Mouse (Mus musculus) lung, embryonic 15.5 days (tissue): ENCODE results near the gene Rarg. TPM values are rescaled to one million over a fixed set of nuclear protein-coding genes. Genes with fewer than 3 reads are reported as not detected.

Source experiments
- ATAC-seq: fragments of 200-750 bp; cut with Nextera tagmentation; 2 replicates; pipeline ENCODE4 v1.8.0; 2017; ENCODE audit warnings: moderate number of reproducible peaks, borderline replicate concordance; ENCODE audit not compliant: low FRiP score, low TSS enrichment; ENCODE audit errors: extremely low read depth
- H3K27ac ChIP-seq: fragments of 300-500 bp; sonication (generic); 2 replicates; pipeline ENCODE4 v1.5.1; 2015; ENCODE audit warnings: moderate library complexity, mild to moderate bottlenecking, inconsistent platforms
- H3K27me3 ChIP-seq: fragments of 300-500 bp; sonication (generic); 2 replicates; pipeline ENCODE4 v1.6.1; 2015; ENCODE audit warnings: inconsistent platforms
- H3K36me3 ChIP-seq: fragments of 300-500 bp; sonication (generic); 2 replicates; pipeline ENCODE4 v1.6.1; 2015; ENCODE audit warnings: inconsistent platforms
- H3K4me1 ChIP-seq: fragments of 300-500 bp; sonication (generic); 2 replicates; pipeline ENCODE4 v1.6.1; 2015; ENCODE audit warnings: inconsistent platforms
- H3K4me2 ChIP-seq: fragments of 300-500 bp; sonication (generic); 2 replicates; pipeline ENCODE4 v1.6.1; 2015; ENCODE audit warnings: inconsistent platforms, mild to moderate bottlenecking, moderate library complexity
- H3K4me3 ChIP-seq: fragments of 300-500 bp; sonication (generic); 2 replicates; pipeline ENCODE4 v1.5.1; 2015; ENCODE audit warnings: mild to moderate bottlenecking, inconsistent platforms
- H3K9ac ChIP-seq: fragments of 300-500 bp; sonication (generic); 2 replicates; pipeline ENCODE4 v1.6.1; 2015; ENCODE audit warnings: inconsistent platforms
- H3K9me3 ChIP-seq: fragments of 300-500 bp; sonication (generic); 2 replicates; pipeline ENCODE4 v1.6.1; 2016; ENCODE audit warnings: inconsistent platforms
- WGBS: fragments of 180-500 bp; shearing (Covaris S2); methylation state at CpG from one replicate; pipeline ENCODE4 v1.1.7; 2015; 5-methylcytosine and 5-hydroxymethylcytosine counted together
- polyA plus RNA-seq: library from polyadenylated mRNA; unstranded; fragments of >200 nt; fragmentation: Nextera tagmentation; extraction: Ambion mirVana; gene quantifications from 2 replicates; pipeline ENCODE4 v1.2.1, GENCODE M21; 2015

The Rarg gene
- polyA plus RNA-seq, 1 experiment from 2014 or later = 43.7 TPM

DNA sequence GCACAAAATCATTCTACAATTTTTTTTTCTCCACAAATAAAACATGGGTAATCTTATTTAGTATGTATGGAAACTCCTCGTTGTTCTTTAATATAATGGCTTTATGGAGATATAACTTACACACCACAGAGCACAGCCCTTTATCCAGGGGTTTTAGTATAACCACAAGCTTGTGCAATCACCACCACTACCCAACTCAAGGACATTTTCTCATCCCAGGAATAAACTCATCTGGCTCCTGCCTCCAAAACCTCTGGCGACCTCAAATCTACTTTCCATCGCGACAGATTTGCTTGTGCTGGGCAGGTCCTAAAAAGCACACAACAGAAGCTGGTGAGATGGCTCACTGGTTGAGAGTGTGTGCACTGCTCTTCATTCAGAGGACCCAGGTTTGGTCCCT, 63.7 kb downstream of the Rarg start:
- H3K27ac ChIP-seq = no peak overlapping the region
- no peak overlapping the region for H3K4me3 ChIP-seq
- H3K27me3 ChIP-seq = no peaks in the 10 kb centered on the region
- 87% methylated on average over 4 of the region's 4 CpGs for WGBS
- no peaks in the 10 kb centered on the region for H3K36me3 ChIP-seq
- no peak overlapping the region for H3K9ac ChIP-seq
- peaks cover 5% of the 10 kb centered on the region for H3K4me1 ChIP-seq
- no peak for ATAC-seq
- no peaks in the 10 kb centered on the region for H3K9me3 ChIP-seq
- H3K4me2 ChIP-seq = no peak overlapping the region

DNA sequence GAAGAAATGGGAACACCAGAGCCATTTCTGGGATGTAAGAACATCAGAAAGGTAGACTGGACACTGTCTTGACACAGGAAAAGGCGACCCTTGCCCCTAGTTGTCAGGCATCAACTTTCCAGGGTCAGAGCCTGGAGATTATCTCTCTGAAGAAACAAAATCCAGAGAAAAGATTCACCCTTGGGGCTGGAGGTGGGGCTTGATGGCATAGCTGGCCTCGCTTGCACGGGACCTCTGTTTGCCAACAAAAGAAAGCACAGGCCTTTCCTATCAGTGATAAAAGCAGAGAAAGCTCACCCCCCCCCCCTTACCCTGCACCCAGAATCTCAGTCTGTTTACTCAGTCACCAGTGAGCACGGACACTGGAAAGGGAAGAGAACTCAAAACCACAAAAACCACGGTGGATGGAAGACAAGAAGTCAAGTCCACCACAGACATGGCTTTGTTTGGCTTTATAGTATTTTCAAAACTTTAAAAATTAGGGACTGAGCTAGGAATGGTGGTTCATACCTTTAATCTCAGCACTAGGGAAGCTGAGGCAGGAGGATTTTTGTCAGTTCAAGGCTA, 64.4 kb downstream of the Rarg start:
- Histone ChIP-seq H3K9me3 (no peaks in the 10 kb centered on the region), H3K4me3 (no peak overlapping the region), H3K4me1 (peaks cover 13% of the 10 kb centered on the region), H3K27me3 (no peaks in the 10 kb centered on the region), H3K9ac (no peak overlapping the region), H3K27ac (no peak overlapping the region), H3K36me3 (no peaks in the 10 kb centered on the region), H3K4me2 (no peak overlapping the region)
- WGBS = 37% methylated on average over 5 of the region's 5 CpGs
- no peak for ATAC-seq

DNA sequence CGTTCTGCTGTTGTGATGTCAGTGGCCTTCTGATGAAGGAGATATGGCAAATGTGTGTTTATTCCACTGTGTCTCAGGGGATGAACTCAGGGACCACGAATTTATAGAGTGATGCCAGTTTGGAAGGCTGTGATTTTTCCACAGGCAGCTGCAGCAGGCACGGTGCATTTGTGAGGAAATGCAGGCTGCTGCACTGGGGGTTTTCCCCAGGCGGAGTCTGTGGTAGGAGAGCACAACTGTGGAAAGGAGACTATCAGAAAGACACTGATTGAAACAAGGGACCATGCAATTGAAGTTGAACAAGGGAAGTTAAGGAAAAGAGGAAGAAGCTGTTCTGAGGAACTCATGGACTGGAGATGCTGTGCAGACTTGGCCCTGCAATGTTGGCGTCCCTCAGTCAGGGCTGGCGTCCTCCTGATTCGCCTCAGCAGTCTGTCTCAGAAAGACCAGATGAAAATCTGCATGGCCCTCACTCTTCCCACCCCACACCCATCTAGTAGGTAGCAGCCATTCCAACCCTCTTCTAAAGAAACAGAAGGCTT, 65.0 kb downstream of the Rarg start:
- 50% methylated on average over 7 of the region's 7 CpGs for WGBS
- Histone ChIP-seq H3K4me1 (peaks cover 16% of the 10 kb centered on the region), H3K4me2 (no peak overlapping the region), H3K27ac (no peak overlapping the region), H3K4me3 (no peak overlapping the region), H3K9ac (no peak overlapping the region; the same call in 1 of the 2 replicates), H3K36me3 (no peaks in the 10 kb centered on the region), H3K27me3 (no peaks in the 10 kb centered on the region), H3K9me3 (no peaks in the 10 kb centered on the region)
- no peak for ATAC-seq

DNA sequence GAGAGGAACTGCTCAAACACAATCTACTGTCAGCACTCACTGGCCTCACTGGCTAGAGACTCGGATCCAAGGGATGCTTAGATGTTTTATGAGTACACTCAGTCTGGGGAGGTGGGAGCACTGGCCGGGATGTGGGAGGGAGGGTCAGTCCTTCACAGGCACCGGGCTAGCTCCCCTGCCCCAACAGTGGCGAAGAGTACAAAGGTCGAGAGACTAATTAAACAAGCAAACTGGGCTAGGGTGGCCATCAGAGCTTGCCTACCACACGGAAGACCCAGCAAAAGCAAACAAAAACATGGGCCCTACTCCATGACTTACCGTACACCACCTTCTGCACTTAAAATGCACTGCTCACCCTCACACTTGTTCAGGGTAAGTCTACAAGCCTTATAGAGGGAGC, 65.6 kb downstream of the Rarg start:
- Histone ChIP-seq H3K9me3 (no peaks in the 10 kb centered on the region), H3K4me2 (no peak overlapping the region), H3K27me3 (no peaks in the 10 kb centered on the region), H3K4me3 (no peak overlapping the region), H3K27ac (no peak overlapping the region), H3K36me3 (no peaks in the 10 kb centered on the region), H3K9ac (no peak overlapping the region; the same call in 1 of the 2 replicates), H3K4me1 (peaks cover 16% of the 10 kb centered on the region)
- ATAC-seq = no peak
- 34% methylated on average over 7 of the region's 7 CpGs for WGBS

DNA sequence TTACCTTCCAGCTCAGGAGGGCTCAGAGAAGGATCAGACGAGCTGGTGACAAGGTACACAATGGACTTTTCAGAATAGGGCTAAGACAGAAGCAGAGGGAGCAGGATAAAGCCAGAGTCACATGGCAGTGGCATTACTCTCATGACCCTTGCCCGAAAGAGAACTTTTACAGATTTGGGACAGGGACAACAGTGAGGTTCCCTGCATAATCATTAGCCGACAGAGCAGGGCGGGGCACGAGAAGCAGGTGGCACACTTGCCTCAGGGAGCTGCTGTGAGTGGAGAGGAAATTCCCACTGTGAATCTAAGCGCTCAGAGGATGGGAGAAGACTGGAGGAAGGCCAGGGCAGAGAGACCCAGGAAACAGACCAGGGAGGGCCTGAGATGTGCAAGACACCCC, 68.4 kb downstream of the Rarg start:
- Histone ChIP-seq H3K4me1 (peaks cover 16% of the 10 kb centered on the region), H3K27me3 (no peaks in the 10 kb centered on the region), H3K27ac (peak overlapping the region; percentile 52; the same call in 1 of the 2 replicates), H3K4me3 (no peak overlapping the region), H3K4me2 (no peak overlapping the region), H3K9me3 (no peaks in the 10 kb centered on the region), H3K9ac (no peak overlapping the region), H3K36me3 (peaks cover 12% of the 10 kb centered on the region; the same call in 1 of the 2 replicates)
- ATAC-seq = no peak
- 48% methylated on average over 6 of the region's 6 CpGs for WGBS

DNA sequence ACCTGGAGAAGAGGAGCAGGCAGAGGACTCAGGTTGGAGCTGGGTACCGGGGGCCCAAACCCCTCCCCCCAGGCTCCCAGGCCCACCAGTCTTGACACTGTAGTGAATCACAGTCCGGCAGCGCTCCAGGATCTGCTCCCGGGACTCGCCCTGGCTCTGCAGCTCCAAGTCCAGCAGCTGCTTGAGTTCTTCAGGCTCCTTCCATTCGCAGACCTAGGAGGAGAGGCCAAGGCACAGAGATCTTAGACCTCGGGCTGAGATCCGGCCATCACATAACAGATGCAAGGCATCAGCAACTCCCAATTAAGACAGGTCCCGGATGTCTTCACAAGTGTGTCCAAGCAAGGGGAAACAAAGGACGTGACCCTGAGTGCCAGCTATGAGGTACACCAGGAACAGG, 69.2 kb downstream of the Rarg start:
- Histone ChIP-seq H3K9me3 (no peaks in the 10 kb centered on the region), H3K4me3 (no peak overlapping the region), H3K4me2 (no peak overlapping the region), H3K9ac (no peak overlapping the region), H3K27ac (peak overlapping the region; percentile 53), H3K36me3 (peaks cover 12% of the 10 kb centered on the region; the same call in 1 of the 2 replicates), H3K4me1 (peaks cover 16% of the 10 kb centered on the region), H3K27me3 (no peaks in the 10 kb centered on the region)
- WGBS = 41% methylated on average over 10 of the region's 10 CpGs
- ATAC-seq = peak; percentile 87

DNA sequence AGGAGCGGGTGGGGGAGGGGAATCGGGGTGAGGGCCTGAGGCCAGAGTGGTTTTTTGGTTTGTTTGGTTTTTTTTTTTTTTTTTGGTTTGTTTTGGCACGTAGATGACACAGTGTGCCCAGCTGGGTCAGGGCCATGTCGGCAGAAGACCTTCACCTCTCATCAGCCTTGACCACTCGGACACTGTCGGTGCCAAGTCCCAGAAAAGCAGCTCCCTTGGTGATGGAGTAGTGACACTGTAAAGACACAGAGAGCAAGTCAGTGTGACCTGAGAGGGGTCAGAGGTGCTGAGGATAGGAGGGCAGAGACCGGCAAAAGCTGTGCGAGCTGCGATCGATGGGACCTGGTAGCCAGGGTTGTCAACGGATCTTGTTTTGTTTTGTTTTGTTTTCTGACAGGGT, 71.1 kb downstream of the Rarg start:
- H3K9me3 ChIP-seq = no peaks in the 10 kb centered on the region
- 66% methylated on average over 11 of the region's 11 CpGs for WGBS
- no peak overlapping the region for H3K4me3 ChIP-seq
- H3K4me2 ChIP-seq = no peak overlapping the region
- H3K4me1 ChIP-seq = peaks cover 16% of the 10 kb centered on the region
- no peaks in the 10 kb centered on the region for H3K27me3 ChIP-seq
- H3K36me3 ChIP-seq = peaks cover 12% of the 10 kb centered on the region
- H3K27ac ChIP-seq = no peak overlapping the region
- ATAC-seq = no peak
- no peak overlapping the region for H3K9ac ChIP-seq

Other genes starting within 250 kb of the Rarg start
- 221 and 264 TPM in 2 replicates for gene Krt18, start 229.3 kb downstream of the Rarg start, polyA plus RNA-seq
- 118 and 121 TPM in 2 replicates for gene Eif4b, start 183.7 kb downstream of the Rarg start, polyA plus RNA-seq
- gene Tns2, start 157.1 kb downstream of the Rarg start, polyA plus RNA-seq = 47.6 and 54.5 TPM in 2 replicates
- 18.8 and 20.5 TPM in 2 replicates for gene Spryd3, start 121.3 kb downstream of the Rarg start, polyA plus RNA-seq
- 12.3 and 16.8 TPM in 2 replicates for gene Igfbp6, start 113.2 kb downstream of the Rarg start, polyA plus RNA-seq
- 0.20 and 0.34 TPM in 2 replicates for gene Soat2, start 107.0 kb downstream of the Rarg start, polyA plus RNA-seq
- 60.7 and 67.1 TPM in 2 replicates for gene Zfp740, start 54.3 kb downstream of the Rarg start, polyA plus RNA-seq
- 74.1 and 78.1 TPM in 2 replicates for gene Csad, start 52.8 kb downstream of the Rarg start, polyA plus RNA-seq
- 2.0 and 3.2 TPM in 2 replicates for gene Itgb7, start 25.6 kb downstream of the Rarg start, polyA plus RNA-seq
- 0.53 and 0.57 TPM in 2 replicates for gene Gm9918, start 13.0 kb upstream of the Rarg start, polyA plus RNA-seq
- 63.8 and 65.3 TPM in 2 replicates for gene Mfsd5, start 21.9 kb upstream of the Rarg start, polyA plus RNA-seq
- gene Espl1, start 38.7 kb upstream of the Rarg start, polyA plus RNA-seq = 27.6 and 32.2 TPM in 2 replicates
- 368 and 401 TPM in 2 replicates for gene Pfdn5, start 68.6 kb upstream of the Rarg start, polyA plus RNA-seq
- 100 and 106 TPM in 2 replicates for gene Myg1, start 74.2 kb upstream of the Rarg start, polyA plus RNA-seq
- gene Aaas, start 93.3 kb upstream of the Rarg start, polyA plus RNA-seq = 91.1 and 92.0 TPM in 2 replicates
- 0.48 and 0.55 TPM in 2 replicates for gene Sp7, start 109.7 kb upstream of the Rarg start, polyA plus RNA-seq
- 10.6 TPM in 2 replicates for gene Sp1, start 148.6 kb upstream of the Rarg start, polyA plus RNA-seq
- 0.59 and 0.82 TPM in 2 replicates for gene Amhr2, start 187.8 kb upstream of the Rarg start, polyA plus RNA-seq
- 69.4 and 71.4 TPM in 2 replicates for gene Prr13, start 201.5 kb upstream of the Rarg start, polyA plus RNA-seq
- gene Pcbp2, start 213.0 kb upstream of the Rarg start, polyA plus RNA-seq = 217 TPM in 2 replicates
- not detected in 2 replicates for gene Gm10337, start 246.2 kb upstream of the Rarg start, polyA plus RNA-seq